12 mouse cellular contexts compared by ENCODE assay signal in the genomic region with DNA sequence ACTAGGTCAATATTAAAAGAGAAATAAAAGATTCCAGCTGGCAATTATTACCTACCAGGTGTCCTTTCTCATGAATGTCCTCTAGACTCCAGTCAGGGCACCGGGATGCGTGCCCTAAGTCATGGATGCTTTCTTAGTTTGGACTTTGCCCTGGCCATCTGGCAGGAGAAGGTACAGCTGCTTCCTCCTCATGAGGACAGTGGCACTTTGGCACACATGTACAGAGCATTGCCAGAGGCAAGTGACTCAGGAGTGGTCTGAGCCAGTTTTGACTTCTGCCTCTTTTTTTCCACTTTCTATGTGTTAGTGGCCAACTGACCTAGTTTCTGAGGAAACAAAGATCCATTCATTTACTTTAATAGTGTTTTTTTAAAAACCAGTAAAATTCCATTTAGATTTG.
DNase-seq lines count a peak whose midpoint lies in the region; ATAC-seq lines count a peak whose summit lies in the region.
"Had no signal": no experiment of that assay in that cellular context is flagged by ENCODE, and none has a peak within 500 bp of the region (broad histone marks: within the 10 kb centered on the region; RNA-seq: fewer than 3 reads in every experiment).

No protein-coding gene starts in this region.

- no peak overlapping the region for H3K4me3 ChIP-seq in heart, embryonic 10.5 days
- no peak overlapping the region for H3K4me3 ChIP-seq in forebrain, embryonic 11.5 days (ENCODE audit: low read depth, low read length)
- H3K4me3 ChIP-seq: embryonic facial prominence, embryonic 15.5 days; limb, embryonic 10.5 days had no signal

- peak; percentile 8 to 10 for DNase-seq in heart, adult 9 months (ENCODE audit: low spot score in 2 of 2)
- no peak for DNase-seq in heart, embryonic 10.5 days (ENCODE audit: low spot score)
- DNase-seq in brain, adult 2 months (ENCODE audit: low read depth, low spot score), result peak; percentile 42
- DNase-seq in gastrocnemius, postnatal 14 days, result peak; percentile 37
- peak; percentile 29 for DNase-seq in kidney, postnatal 10 days
- DNase-seq in forebrain, embryonic 11.5 days (ENCODE audit: low spot score), result no peak
- no peak for DNase-seq in spleen, postnatal 14 days (ENCODE audit: low spot score in 2 of 2)
- DNase-seq in ovary, adult 18-20 months (ENCODE audit: low spot score), result no peak

- no peaks in the 10 kb centered on the region for H3K9me3 ChIP-seq in heart, embryonic 10.5 days
- no peaks in the 10 kb centered on the region for H3K9me3 ChIP-seq in forebrain, embryonic 11.5 days (ENCODE audit: control insufficient read depth, low read length)
- H3K9me3 ChIP-seq: embryonic facial prominence, embryonic 15.5 days; limb, embryonic 10.5 days had no signal

- intact Hi-C loops in gastrocnemius, postnatal 14 days (cut with DNase I; ENCODE audit: low total_unique reads), result no loop called here

- no peak overlapping the region for H3K27ac ChIP-seq in heart, embryonic 10.5 days
- H3K27ac ChIP-seq in forebrain, embryonic 11.5 days (ENCODE audit: low read depth, low read length), result no peak overlapping the region
- H3K27ac ChIP-seq: embryonic facial prominence, embryonic 15.5 days; limb, embryonic 10.5 days had no signal

- 87% methylated on average over 2 of the region's 2 CpGs for WGBS in heart, embryonic 10.5 days
- WGBS in forebrain, embryonic 11.5 days, result 87% methylated on average over 2 of the region's 2 CpGs

- H3K4me1 ChIP-seq in heart, embryonic 10.5 days, result no peaks in the 10 kb centered on the region
- no peaks in the 10 kb centered on the region for H3K4me1 ChIP-seq in forebrain, embryonic 11.5 days (replicated peaks; ENCODE audit: control insufficient read depth, insufficient read depth, low read length)
- H3K4me1 ChIP-seq: limb, embryonic 10.5 days had no signal

- H3K9ac ChIP-seq in forebrain, embryonic 11.5 days (ENCODE audit: low read length), result no peak overlapping the region
- H3K9ac ChIP-seq: embryonic facial prominence, embryonic 15.5 days had no signal

- H3K4me2 ChIP-seq in forebrain, embryonic 11.5 days (ENCODE audit: low read depth, low read length, severe bottlenecking), result no peak overlapping the region
- H3K4me2 ChIP-seq: embryonic facial prominence, embryonic 15.5 days had no signal

- ATAC-seq in forebrain, embryonic 11.5 days (replicated peaks; ENCODE audit: low FRiP score), result no peak
- ATAC-seq: intestine, embryonic 16.5 days had no signal

- no peaks in the 10 kb centered on the region for H3K27me3 ChIP-seq in heart, embryonic 10.5 days (ENCODE audit: insufficient read depth, poor library complexity, severe bottlenecking)
- no peaks in the 10 kb centered on the region for H3K27me3 ChIP-seq in forebrain, embryonic 11.5 days (ENCODE audit: control insufficient read depth, insufficient read depth, low read length)
- H3K27me3 ChIP-seq: CH12.LX; embryonic facial prominence, embryonic 15.5 days had no signal

- no peaks in the 10 kb centered on the region for H3K36me3 ChIP-seq in heart, embryonic 10.5 days
- H3K36me3 ChIP-seq in forebrain, embryonic 11.5 days (ENCODE audit: control insufficient read depth, insufficient read depth, low read length), result no peaks in the 10 kb centered on the region
- H3K36me3 ChIP-seq: embryonic facial prominence, embryonic 15.5 days; limb, embryonic 10.5 days had no signal

Comparison
In these comparisons a context has a peak if more than half of its experiments do, and no peak if none do; other contexts are left out.
1. DNase-seq: peak in heart, adult 9 months (2 of 2), brain, adult 2 months (single experiment), gastrocnemius, postnatal 14 days (single experiment) and kidney, postnatal 10 days (single experiment); none in heart, embryonic 10.5 days (single experiment), forebrain, embryonic 11.5 days (single experiment), spleen, postnatal 14 days (0 of 2) and ovary, adult 18-20 months (single experiment).